Mouse (Mus musculus): ENCODE data around the gene Insl6.

DNA sequence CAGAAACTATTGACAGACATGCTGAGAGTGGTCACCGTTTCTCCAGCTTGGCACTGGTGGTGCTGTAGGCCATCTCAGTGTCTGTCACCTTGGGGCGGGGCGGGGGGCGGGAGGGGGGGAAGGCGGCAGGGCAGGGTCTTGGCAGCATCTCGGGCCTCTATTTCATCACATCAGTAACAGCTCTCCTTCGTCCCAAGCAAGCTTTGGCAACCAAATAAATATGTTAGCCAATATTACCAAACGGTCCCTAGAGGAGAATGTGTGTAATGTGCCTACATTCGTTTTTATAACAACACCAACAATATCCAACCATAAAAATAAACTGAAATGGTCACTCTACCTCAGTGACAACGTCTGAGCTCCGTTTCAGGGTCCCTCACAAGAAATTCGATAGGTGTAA, 45.0 kb upstream of the Insl6 start:
- TF ChIP-seq CTCF (IDR thresholded peaks at IDR 0.05; ENCODE audit: borderline replicate concordance, insufficient read depth, low read length): no peak
- TF ChIP-seq POLR2A (IDR thresholded peaks at IDR 0.05; ENCODE audit: low read depth, low read length): no peak

All from embryonic fibroblast, embryonic 13.5 days (primary cell).